Mouse (Mus musculus) ovary, postnatal 36 days (tissue): ENCODE data around the gene Hist1h2af.
A peak's percentile ranks its signal among the peaks of the same experiment; 100 is the strongest.

Experiments used
- DNase-seq: peaks from one replicate; pipeline ENCODE4 v3.0.0; 2022; ENCODE audit warnings: low spot score, mixed read lengths

Hist1h2af gene

DNA sequence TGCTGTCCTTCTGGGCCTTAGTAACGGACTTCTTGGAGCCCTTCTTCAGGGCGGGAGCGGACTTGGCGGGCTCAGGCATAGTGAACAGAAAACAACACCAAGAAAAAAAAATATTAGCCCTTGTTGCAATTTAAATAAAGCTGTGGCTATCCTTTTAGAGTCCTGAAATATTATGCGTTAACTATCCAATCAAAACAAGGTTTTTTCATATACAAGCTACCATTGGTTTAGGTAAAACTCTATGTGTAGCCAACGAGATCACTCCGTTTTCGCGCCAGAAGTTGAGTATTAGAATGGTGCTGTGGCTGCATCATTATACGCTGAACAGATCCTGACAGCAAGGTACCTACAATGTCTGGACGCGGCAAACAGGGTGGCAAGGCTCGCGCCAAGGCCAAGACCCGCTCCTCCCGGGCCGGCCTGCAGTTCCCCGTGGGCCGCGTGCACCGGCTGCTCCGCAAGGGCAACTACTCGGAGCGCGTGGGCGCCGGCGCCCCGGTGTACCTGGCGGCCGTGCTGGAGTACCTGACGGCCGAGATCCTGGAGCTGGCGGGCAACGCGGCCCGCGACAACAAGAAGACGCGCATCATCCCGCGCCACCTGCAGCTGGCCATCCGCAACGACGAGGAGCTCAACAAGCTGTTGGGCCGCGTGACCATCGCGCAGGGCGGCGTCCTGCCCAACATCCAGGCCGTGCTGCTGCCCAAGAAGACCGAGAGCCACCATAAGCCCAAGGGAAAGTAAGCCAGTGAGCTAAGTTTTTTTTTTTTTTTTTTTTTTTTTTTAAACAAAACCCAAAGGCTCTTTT lies at the start of gene Hist1h2af:
TSS of gene Hist1h2af (plus strand) at position 347 of the 808 bp plus-strand sequence.
- peak; percentile 58 for DNase-seq

DNA sequence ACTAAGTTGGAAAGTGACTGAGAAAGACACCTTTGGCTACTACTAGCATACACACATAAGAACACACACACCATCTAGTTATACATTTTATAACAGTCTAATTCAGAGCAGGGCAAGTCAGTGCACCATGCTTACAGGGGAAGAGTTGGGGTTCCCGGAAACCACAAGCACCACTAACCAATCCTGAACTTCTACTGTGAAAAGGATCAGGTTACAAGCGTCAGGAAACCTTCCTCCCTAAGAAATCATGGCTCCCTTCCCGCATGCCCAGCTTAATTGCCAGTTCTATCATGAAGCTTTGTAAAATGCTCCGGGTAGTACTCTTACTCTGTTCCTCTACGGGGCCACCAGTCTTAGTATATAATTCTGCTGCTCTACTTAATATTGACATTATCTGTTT lies 48.4 kb upstream of the Hist1h2af start:
- DNase-seq, result no peak

GRCm38 (mm10) chr13:23488400-23489322 lies 45.0 kb upstream of the Hist1h2af start, which contains the start of gene Btn2a2:
Gene Btn2a2 (minus strand): TSS chr13:23488857.
- peak; percentile 41 for DNase-seq

- no peak for DNase-seq
Measured at GRCm38 (mm10) chr13:23490863-23491262, 42.8 kb upstream of the Hist1h2af start.

- no peak for DNase-seq
Measured at GRCm38 (mm10) chr13:23491263-23491662, 42.4 kb upstream of the Hist1h2af start.

- DNase-seq, result no peak
Measured at GRCm38 (mm10) chr13:23491990-23492389, 41.7 kb upstream of the Hist1h2af start.

- no peak for DNase-seq
Measured at GRCm38 (mm10) chr13:23495526-23495925, 38.2 kb upstream of the Hist1h2af start.

GRCm38 (mm10) chr13:23497656-23498321 lies 35.9 kb upstream of the Hist1h2af start:
- no peak for DNase-seq

DNA sequence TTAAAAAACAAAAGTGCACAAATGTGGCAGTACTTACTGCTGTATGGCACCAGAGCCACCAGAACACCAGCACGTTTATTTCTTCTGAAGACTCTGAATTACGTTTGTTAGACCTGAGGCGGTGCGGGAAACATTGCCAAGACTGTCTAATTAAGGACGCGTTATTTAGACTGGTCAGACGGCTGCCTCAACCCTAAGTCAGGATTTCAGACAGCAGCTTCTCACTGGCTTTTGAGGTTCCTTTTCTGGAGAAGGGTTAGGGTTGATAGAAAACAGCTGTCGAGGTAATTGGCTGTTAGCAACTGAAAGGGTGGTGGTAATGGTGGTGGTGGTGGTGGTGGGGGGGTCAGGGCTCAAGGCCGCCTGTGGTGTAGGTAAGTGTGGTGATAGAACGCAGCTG lies 35.1 kb upstream of the Hist1h2af start:
- no peak for DNase-seq

- DNase-seq, result no peak
Measured at GRCm38 (mm10) chr13:23499943-23500342, 33.8 kb upstream of the Hist1h2af start.

DNA sequence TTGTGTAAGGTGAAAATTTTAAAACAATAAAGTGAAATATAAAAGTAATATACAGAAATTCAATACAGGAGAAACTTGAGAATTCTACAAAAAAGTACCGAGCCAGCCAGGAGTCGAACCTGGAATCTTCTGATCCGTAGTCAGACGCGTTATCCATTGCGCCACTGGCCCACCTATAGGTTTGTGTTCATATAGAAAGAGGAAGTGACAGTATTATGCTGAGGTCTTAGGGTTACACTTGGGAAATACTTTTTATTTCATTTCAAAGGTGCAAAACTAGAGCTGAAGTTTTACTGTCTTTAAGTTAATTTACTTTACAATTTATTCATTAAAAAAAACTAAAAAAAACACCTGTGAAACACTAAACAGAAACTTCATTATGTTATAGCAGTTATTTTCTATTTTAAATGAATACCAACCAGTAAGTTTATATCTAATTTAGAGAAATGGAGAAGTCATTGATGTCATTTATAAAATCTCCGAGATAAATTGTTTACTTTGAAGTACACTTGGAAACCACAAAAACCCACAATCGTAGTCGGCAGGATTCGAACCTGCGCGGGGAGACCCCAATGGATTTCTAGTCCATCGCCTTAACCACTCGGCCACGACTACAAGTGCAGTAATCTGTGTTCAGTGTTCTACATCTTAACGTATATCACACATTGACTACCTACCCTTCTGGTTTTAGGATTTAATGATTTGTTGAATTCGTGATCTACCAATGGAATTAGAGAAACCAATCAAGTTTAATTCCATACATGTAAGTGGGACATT lies 33.1 kb upstream of the Hist1h2af start:
- DNase-seq, result peak; percentile 36

DNA sequence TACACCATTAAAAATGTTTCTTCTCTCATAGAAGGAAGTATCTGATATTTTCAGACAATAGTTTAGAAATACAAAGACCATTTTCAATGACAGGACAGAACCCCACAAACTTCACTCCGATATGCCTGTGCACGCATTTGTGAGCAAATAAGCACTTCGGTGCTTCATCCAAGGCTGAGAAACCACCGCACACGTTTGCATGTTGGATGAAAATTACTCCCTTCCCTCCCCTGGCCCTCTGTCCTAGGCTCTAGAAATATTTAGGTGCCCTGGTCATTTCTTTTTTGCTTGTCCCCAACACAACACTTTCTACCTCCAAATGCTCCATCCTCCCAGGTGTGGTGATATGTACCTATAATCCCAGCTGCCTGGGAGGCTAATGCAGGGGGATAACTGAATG lies 32.2 kb upstream of the Hist1h2af start:
- no peak for DNase-seq

GRCm38 (mm10) chr13:23502031-23502567 lies 31.6 kb upstream of the Hist1h2af start:
- DNase-seq, result no peak

DNA sequence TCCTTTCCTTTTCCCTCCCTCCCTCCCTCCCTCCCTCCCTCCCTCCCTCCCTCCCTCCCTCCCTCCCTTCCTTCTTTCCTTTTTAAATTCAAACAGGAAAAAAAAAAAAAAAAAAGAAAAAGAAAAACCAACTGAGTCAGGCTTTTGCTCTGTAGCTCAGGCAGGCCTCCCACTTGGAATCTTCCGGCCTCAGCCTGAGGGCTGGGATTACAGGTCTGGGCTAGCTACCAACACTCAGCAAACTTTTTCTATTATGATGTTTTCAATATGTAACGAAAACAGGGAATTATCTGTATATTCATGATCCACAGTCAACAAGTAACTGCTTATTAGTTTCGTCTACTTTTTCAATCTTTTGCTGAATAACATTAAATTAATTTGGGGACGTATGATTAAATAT lies 30.8 kb upstream of the Hist1h2af start:
- no peak for DNase-seq

- DNase-seq, result no peak
Measured at GRCm38 (mm10) chr13:23503797-23504196, 29.9 kb upstream of the Hist1h2af start.

DNA sequence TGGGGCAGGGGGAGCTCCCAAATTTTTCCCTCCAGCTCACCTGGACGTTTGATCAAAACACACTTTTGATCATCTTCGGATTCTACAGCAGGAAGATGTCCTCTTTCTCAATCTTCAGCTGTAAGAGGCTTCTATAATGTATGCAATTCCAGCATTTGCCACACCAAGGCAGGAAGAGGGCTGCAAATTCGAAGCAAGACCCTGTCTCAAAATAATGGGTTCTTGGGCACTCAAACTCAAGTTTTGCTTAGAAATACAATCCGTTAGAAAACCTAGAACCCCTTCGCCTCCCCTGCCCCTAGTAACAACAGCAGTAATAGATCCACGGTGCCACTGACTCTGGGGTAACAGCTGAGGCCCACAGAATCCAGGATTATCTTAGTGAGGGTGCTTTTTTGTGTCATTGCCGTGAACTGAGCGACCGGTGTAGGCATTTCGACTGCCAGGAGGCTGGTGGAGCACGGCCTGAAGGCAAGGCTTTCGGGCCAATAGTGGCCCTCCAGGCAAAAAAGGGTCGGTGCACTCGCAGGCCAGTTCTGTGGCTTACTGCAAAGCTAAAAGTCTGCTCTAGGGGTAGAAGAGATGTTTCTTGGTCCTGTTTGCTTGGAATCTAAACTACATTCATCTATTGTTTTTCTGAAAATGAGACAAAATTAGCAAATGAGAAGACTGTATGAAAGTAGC lies 27.9 kb upstream of the Hist1h2af start:
- no peak for DNase-seq

DNA sequence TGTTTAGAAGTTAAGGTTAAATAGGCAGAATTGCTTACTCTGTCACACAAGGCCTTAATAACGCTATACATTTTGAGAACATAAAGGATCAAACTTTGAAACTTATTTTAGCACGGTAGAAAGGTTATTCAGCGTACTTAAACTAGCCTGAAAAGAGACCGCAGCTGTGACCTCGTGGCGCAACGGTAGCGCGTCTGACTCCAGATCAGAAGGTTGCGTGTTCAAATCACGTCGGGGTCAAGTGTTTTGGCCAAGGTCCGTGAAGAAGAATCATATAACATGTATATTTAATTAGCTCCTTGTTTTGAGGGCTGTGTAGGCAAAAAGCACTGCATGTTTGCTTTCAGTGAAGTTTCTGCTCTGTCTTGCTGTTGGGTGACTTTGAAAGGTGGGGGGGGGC lies 27.4 kb upstream of the Hist1h2af start:
- DNase-seq, result peak; percentile 15

- DNase-seq, result no peak
Measured at GRCm38 (mm10) chr13:23506819-23507515, 26.7 kb upstream of the Hist1h2af start.

GRCm38 (mm10) chr13:23510127-23510526 lies 23.6 kb upstream of the Hist1h2af start:
- no peak for DNase-seq

DNA sequence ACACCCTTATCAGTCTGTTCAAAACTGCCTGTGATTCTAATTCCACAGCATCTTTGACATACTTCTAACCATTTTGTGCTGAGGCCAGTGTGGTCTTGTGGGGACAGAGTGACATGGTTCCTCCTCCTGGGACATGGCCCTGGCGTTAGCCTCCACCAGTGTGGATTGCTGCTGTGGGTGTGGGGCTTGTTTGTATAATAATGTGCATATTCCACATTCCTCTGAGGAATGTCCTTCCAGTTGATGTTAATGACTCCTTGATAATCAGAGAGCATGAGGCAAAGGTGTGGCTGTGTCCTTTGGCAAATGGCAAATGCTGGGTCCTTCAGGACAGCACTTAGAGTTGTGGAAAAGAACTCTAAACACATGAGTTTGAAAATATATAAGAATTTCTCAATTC lies 20.2 kb upstream of the Hist1h2af start:
- DNase-seq, result no peak
